Mouse (Mus musculus): ENCODE data around the gene Ube2h. TPM values are rescaled to one million over a fixed set of nuclear protein-coding genes. Genes with fewer than 3 reads are reported as not detected.

Gene Ube2h
- polyA plus RNA-seq, 1 experiment from 2014 or later = 41.9 TPM

DNA sequence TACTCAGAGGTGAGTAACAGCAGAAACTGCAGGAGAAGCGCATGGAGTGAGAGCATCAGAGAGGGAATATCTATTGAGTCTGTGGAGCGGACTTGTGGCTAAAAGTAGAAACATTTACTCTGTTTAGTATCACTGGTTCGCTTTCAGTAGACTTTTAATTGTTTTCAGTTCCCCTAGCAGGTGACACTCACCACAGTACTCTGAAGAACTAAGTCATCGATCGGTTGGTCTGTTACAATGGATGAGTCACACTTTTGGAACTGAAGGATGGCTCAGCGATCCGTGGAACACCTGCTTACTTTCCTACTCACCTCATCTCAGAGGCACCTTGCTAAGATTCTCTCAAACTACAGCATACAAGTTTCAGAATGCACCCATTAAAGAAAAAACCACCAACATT, 64.2 kb downstream of the Ube2h start:
- no peaks in the 10 kb centered on the region for H3K27me3 ChIP-seq (replicated peaks)
- H3K4me3 ChIP-seq (replicated peaks) = no peak overlapping the region
- H3K9ac ChIP-seq = no peak overlapping the region
- peaks cover 8% of the 10 kb centered on the region; the same call in 1 of the 2 replicates for H3K36me3 ChIP-seq
- no peak overlapping the region for H3K27ac ChIP-seq
- ATAC-seq (ENCODE audit: insufficient read depth, low FRiP score, low read depth) = no peak
- H3K9me3 ChIP-seq = no peaks in the 10 kb centered on the region
- H3K4me1 ChIP-seq = no peaks in the 10 kb centered on the region
- H3K4me2 ChIP-seq = no peak overlapping the region
- WGBS = 91% methylated on average over 7 of the region's 7 CpGs

DNA sequence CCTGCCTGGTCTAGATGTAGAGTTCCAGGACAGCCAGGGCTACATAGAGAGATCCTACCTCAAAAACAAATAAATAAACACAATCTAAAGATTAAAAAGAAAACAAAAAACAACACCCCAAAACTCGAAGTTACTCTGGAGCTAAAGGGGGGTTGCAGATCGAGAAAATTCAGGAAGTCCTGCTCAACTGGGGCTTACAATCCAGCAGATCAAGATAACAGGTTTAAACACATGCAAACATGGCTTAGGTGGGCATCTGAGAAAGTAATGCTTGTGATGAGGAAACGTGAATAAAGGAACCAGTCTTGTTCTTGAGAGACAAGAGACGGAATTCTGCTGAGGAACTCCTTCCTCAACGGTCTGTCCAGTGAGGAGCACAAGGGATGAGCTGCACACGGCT, 65.1 kb downstream of the Ube2h start:
- 73% methylated on average over 6 of the region's 6 CpGs for WGBS
- Histone ChIP-seq H3K4me2 (no peak overlapping the region), H3K9ac (no peak overlapping the region), H3K4me1 (no peaks in the 10 kb centered on the region), H3K36me3 (peaks cover 8% of the 10 kb centered on the region; the same call in 1 of the 2 replicates), H3K27me3 (replicated peaks) (no peaks in the 10 kb centered on the region), H3K27ac (no peak overlapping the region), H3K9me3 (no peaks in the 10 kb centered on the region), H3K4me3 (replicated peaks) (no peak overlapping the region)
- no peak for ATAC-seq (ENCODE audit: insufficient read depth, low FRiP score, low read depth)

DNA sequence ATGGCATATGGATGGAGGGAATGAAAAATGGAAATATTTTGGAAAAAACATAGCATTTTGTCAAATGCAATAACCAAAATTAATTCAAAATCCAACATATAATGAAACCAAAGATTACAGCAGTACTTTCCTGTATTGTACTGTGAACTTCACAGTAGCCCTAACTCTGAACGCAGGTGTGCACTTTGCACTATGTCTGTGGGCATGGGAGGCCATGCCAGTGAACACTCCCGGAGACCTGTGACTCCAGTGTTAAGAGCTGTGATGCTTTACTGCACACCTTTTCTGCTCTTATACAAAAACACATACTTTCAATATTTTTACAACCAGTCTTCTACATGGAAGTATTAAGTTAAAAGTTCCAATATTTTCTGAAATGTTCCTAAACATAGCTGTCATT, 66.3 kb downstream of the Ube2h start:
- Histone ChIP-seq H3K4me1 (no peaks in the 10 kb centered on the region), H3K4me3 (replicated peaks) (no peak overlapping the region), H3K27ac (no peak overlapping the region), H3K9ac (no peak overlapping the region), H3K27me3 (replicated peaks) (no peaks in the 10 kb centered on the region), H3K4me2 (no peak overlapping the region), H3K36me3 (peaks cover 5% of the 10 kb centered on the region; the same call in 1 of the 2 replicates), H3K9me3 (no peaks in the 10 kb centered on the region)
- no peak for ATAC-seq (ENCODE audit: insufficient read depth, low FRiP score, low read depth)
- WGBS = 88% methylated on average over 2 of the region's 2 CpGs

DNA sequence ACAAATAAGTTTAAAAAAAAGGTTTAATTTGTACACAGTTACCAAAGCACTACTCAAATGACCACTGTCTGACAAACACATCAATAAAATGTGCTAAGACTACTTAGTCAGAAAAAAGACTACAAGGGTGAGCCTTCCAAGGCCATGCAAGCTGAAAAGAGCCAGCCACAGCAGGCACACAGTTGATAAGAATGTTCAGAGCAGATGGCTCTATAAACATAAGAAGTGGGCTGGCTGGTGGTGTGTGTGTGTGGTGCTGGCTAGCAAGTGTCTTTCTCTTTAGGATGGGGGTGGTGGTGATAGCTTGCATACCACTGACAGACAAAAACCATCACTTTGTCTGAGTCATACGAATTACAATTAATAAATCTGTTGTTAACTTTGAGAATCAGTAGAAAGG, 67.8 kb downstream of the Ube2h start:
- Histone ChIP-seq H3K4me3 (replicated peaks) (no peak overlapping the region), H3K9me3 (no peaks in the 10 kb centered on the region), H3K4me2 (no peak overlapping the region), H3K9ac (no peak overlapping the region), H3K27me3 (replicated peaks) (no peaks in the 10 kb centered on the region), H3K27ac (no peak overlapping the region), H3K4me1 (no peaks in the 10 kb centered on the region), H3K36me3 (peaks cover 5% of the 10 kb centered on the region; the same call in 1 of the 2 replicates)
- no peak for ATAC-seq (ENCODE audit: insufficient read depth, low FRiP score, low read depth)
- 71% methylated on average over 1 of the region's 1 CpGs for WGBS

DNA sequence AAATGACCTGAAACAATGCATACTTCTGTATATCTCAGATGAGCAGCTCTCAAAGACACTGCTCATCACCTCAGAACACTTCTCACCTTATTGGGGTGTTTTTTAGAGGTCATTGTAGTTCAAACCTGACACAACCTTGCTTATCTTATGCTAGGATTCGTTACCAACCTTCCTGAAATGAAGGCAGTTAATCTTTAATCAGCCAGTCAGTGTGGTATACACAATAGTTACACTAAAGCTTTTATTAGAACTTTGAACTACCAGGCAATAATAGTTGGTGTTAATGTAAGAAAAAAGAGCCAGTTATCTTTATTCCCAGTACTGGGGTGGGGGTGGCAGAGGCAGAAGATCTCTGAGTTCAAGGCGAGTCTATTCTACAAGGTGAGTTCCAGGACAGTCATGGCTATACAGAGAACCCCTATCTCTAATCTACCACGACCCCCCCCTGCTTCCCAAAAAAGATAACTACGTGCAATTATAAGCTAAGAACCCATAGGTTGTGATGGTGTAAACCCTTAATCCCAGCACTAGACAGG, 72.5 kb downstream of the Ube2h start:
- no peak overlapping the region for H3K9ac ChIP-seq
- peak; percentile 31; the same call in 1 of the 2 replicates for ATAC-seq (ENCODE audit: insufficient read depth, low FRiP score, low read depth)

DNA sequence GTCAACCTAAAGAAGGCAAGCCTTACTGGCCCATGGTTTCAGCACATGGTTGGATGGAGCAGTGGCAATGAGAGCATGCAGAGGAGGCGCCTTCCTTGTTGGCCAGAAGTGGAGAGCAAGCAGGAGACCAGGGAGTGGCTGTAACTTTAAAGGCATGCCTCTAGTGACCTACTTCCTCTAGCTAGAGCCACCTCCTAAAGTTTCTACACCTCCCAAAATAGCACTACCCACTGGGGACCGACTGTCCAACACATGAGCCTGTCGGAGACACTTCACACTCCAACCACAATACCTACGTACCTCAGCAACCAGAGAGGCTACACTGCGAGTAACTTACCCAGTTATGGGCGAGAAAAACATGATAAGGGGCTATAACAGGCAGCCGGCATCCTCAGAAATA, 74.1 kb downstream of the Ube2h start:
- H3K27ac ChIP-seq = no peak overlapping the region
- no peak overlapping the region for H3K4me3 ChIP-seq (replicated peaks)
- no peaks in the 10 kb centered on the region for H3K9me3 ChIP-seq
- no peak overlapping the region for H3K9ac ChIP-seq
- H3K36me3 ChIP-seq = no peaks in the 10 kb centered on the region
- no peak for ATAC-seq (ENCODE audit: insufficient read depth, low FRiP score, low read depth)
- no peaks in the 10 kb centered on the region for H3K27me3 ChIP-seq (replicated peaks)
- H3K4me1 ChIP-seq = 0 out of 2 replicates have a peak, but pooled peaks cover 3% of the 10 kb centered on the region
- 81% methylated on average over 7 of the region's 7 CpGs for WGBS
- H3K4me2 ChIP-seq = no peak overlapping the region

More for the DNA sequence above, 72.5 kb downstream of the Ube2h start:
- H3K27ac ChIP-seq = no peak overlapping the region
- no peak overlapping the region for H3K4me2 ChIP-seq
- H3K36me3 ChIP-seq = no peaks in the 10 kb centered on the region
- WGBS = 71% methylated on average over 4 of the region's 4 CpGs
- H3K4me3 ChIP-seq (replicated peaks) = no peak overlapping the region
- no peaks in the 10 kb centered on the region for H3K27me3 ChIP-seq (replicated peaks)
- 0 out of 2 replicates have a peak, but pooled peaks cover 3% of the 10 kb centered on the region for H3K4me1 ChIP-seq
- H3K9me3 ChIP-seq = no peaks in the 10 kb centered on the region

DNA sequence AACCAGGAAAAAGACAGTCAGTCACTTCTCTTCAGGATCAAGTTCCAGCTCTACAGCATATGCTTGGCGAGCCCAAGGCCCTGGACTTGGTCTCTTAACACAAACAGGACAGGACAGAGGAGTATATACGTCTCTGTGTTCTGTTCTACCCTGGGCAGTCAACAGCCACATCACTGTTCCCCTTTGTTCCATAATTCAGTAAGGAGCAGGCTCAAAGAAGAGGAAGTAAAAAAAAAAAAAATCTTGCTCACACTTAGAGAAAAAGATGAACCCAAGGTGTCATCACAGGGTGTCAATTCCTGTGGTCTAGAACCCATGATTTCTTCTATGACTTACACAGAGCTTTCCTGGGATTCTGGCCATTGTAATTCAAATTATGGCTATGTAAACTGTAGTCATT, 75.4 kb downstream of the Ube2h start:
- Histone ChIP-seq H3K9ac (no peak overlapping the region), H3K36me3 (no peaks in the 10 kb centered on the region), H3K4me3 (replicated peaks) (no peak overlapping the region), H3K27me3 (replicated peaks) (no peaks in the 10 kb centered on the region), H3K4me2 (no peak overlapping the region), H3K9me3 (no peaks in the 10 kb centered on the region), H3K4me1 (0 out of 2 replicates have a peak, but pooled peaks cover 3% of the 10 kb centered on the region), H3K27ac (no peak overlapping the region)
- WGBS = 65% methylated on average over 2 of the region's 2 CpGs
- no peak for ATAC-seq (ENCODE audit: insufficient read depth, low FRiP score, low read depth)

DNA sequence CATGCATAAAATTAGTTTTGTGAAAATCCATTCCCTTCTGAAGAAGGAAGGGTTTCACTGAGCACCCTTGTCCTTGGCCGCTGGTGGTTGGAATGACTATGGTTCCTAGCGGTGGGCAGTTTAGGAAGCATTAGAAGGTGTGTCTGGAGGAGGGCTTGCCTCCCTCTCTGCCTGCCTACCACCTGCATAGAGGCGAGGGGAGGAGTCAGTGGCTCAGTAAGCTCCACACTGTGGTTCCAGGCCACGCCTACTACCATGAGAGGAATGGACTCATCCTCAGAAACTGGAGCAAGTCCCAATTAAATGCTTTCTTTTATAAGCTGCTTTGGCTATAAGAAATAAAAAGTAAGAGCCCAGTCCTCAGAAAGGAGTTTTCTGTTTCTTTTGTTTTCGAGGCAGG, 76.0 kb downstream of the Ube2h start:
- Histone ChIP-seq H3K36me3 (no peaks in the 10 kb centered on the region), H3K9me3 (no peaks in the 10 kb centered on the region), H3K4me2 (no peak overlapping the region), H3K4me1 (0 out of 2 replicates have a peak, but pooled peaks cover 3% of the 10 kb centered on the region), H3K4me3 (replicated peaks) (no peak overlapping the region), H3K27ac (no peak overlapping the region), H3K27me3 (replicated peaks) (no peaks in the 10 kb centered on the region), H3K9ac (no peak overlapping the region)
- 75% methylated on average over 5 of the region's 5 CpGs for WGBS
- ATAC-seq (ENCODE audit: insufficient read depth, low FRiP score, low read depth) = peak; percentile 39; the same call in 1 of the 2 replicates

DNA sequence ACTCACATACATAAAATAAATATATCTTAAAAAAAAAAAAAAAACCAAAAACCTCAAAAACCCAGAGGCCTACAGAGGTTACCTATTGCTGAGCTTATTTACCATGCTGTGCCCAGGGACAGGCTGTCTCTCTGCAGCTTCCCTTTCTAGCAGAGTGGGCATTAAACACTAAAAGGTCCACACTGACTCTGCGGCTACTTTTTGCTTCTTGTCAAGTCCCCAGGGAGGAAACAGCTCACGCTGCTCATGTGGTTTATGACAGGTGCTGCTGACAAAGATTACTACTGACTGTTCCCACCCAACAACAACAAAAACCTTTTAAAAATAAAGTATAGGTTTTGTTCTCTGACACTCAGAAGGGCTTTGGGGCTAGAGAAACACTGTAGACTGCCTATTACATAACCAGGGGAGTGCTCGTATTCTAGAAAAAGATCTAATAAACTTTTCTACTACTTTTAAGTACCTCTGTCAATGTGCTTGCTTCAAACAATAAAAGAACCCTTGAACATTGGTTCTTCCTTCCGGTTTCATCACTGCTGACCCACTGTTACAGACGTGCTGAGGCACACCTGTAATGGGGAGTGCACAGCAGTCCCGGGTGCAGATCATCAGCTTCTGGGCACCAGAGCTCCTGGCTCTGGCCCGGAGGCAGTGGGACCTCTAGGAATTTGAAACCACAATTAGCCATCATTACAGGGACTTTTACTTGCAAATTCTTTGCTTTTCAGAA, 77.2 kb downstream of the Ube2h start:
- ATAC-seq (ENCODE audit: insufficient read depth, low FRiP score, low read depth) = no peak
- Histone ChIP-seq H3K4me2 (no peak overlapping the region), H3K27ac (no peak overlapping the region), H3K27me3 (replicated peaks) (no peaks in the 10 kb centered on the region), H3K36me3 (no peaks in the 10 kb centered on the region), H3K4me3 (replicated peaks) (no peak overlapping the region), H3K9me3 (no peaks in the 10 kb centered on the region), H3K9ac (no peak overlapping the region), H3K4me1 (0 out of 2 replicates have a peak, but pooled peaks cover 3% of the 10 kb centered on the region)
- 81% methylated on average over 7 of the region's 7 CpGs for WGBS

DNA sequence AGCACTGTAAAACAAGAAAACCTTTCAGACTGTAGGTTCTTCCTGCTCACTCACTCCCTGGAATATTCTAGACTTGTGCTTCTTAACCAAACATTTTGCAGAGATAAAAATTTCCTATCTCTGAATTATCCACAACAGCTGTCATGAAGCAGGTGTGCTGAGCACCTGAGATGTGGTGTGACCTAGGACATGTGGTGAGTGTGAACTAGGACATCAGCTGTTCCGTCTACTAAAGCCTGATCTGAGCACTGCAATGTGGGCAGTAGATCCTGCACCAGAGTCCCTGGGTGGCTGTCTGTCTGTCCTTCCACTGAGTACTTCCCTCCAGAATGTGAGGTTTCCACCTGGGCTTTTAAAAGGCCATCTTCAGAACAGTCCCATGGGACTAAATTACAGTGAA, 79.6 kb downstream of the Ube2h start:
- Histone ChIP-seq H3K4me2 (no peak overlapping the region), H3K27me3 (replicated peaks) (no peaks in the 10 kb centered on the region), H3K4me1 (0 out of 2 replicates have a peak, but pooled peaks cover 3% of the 10 kb centered on the region), H3K9me3 (no peaks in the 10 kb centered on the region), H3K9ac (no peak overlapping the region), H3K36me3 (peaks cover 7% of the 10 kb centered on the region; the same call in 1 of the 2 replicates), H3K4me3 (replicated peaks) (no peak overlapping the region), H3K27ac (no peak overlapping the region)
- WGBS = 76% methylated on average over 1 of the region's 1 CpGs
- no peak for ATAC-seq (ENCODE audit: insufficient read depth, low FRiP score, low read depth)

DNA sequence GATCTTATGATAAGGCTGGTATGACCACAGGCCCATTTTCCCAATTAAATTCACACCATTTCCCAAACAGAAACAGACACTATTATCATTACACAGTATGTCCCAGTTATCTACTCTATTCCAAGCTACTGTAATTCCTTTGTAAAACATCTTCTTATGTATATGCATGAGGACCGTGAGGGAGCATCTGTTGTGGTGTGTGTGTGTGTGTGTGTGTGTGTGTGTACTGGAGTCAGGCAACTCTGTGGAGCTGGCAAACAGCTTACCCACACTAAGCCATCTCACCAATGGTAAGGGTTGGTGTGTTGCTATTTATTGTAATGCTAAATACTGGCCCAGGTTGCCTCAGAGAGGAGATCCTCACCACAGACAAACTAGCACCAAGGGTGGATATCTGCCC, 82.0 kb downstream of the Ube2h start:
- Histone ChIP-seq H3K27me3 (replicated peaks) (no peaks in the 10 kb centered on the region), H3K4me1 (no peaks in the 10 kb centered on the region), H3K4me2 (no peak overlapping the region), H3K27ac (no peak overlapping the region), H3K4me3 (replicated peaks) (no peak overlapping the region), H3K9me3 (no peaks in the 10 kb centered on the region), H3K9ac (no peak overlapping the region), H3K36me3 (peaks cover 21% of the 10 kb centered on the region; the same call in 1 of the 2 replicates)
- no peak for ATAC-seq (ENCODE audit: insufficient read depth, low FRiP score, low read depth)
- WGBS = 82% methylated on average over 1 of the region's 1 CpGs

DNA sequence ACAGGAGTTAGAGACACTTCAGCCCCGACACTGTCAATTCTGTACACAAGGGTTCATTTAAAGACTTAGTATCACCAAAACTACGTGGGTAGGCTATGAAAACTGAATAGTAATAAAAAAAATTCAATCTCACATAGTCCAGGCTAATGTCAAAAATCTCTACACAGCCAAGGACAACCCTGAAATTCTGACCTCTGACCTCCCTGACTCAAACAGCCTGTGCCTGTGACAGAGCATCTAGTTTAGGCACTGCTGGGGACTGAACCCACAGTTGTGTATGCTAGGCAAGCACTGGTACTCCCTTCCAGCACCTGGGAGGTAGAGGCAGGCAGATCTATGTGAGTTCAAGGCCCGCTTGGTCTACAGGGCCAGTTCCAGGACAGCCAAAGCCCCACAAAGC, 86.8 kb downstream of the Ube2h start:
- H3K36me3 ChIP-seq = peaks cover 22% of the 10 kb centered on the region; the same call in 1 of the 2 replicates
- no peaks in the 10 kb centered on the region for H3K27me3 ChIP-seq (replicated peaks)
- H3K4me2 ChIP-seq = no peak overlapping the region
- ATAC-seq (ENCODE audit: insufficient read depth, low FRiP score, low read depth) = no peak
- no peak overlapping the region for H3K9ac ChIP-seq
- WGBS = 85% methylated on average over 3 of the region's 3 CpGs
- no peaks in the 10 kb centered on the region for H3K4me1 ChIP-seq
- H3K9me3 ChIP-seq = no peaks in the 10 kb centered on the region
- no peak overlapping the region for H3K4me3 ChIP-seq (replicated peaks)
- H3K27ac ChIP-seq = no peak overlapping the region

Measured in stomach, embryonic 15.5 days (tissue).